Mouse (Mus musculus) limb, embryonic 14.5 days (tissue): ENCODE results near the gene Syne1. TPM values are rescaled to one million over a fixed set of nuclear protein-coding genes. Genes with fewer than 3 reads are reported as not detected.

Experiments used
- ATAC-seq: fragments of 200-750 bp; cut with Nextera tagmentation; 2 replicates; pipeline ENCODE4 v1.8.0; 2017; ENCODE audit warnings: low read depth, moderate number of reproducible peaks, moderate TSS enrichment; ENCODE audit not compliant: low FRiP score
- DNase-seq: peaks from one replicate; pipeline ENCODE4 v3.0.0-alpha.2; 2015; ENCODE audit warnings: low spot score
- H3K27ac ChIP-seq: fragments of 300-500 bp; sonication (generic); replicated peaks from 2 replicates; pipeline ENCODE4 v1.5.1; 2014; ENCODE audit warnings: low read depth, mild to moderate bottlenecking, low read length, moderate library complexity, mixed read lengths
- H3K27me3 ChIP-seq: fragments of 300-500 bp; sonication (generic); 2 replicates; pipeline ENCODE4 v1.6.1; 2014; ENCODE audit warnings: low read length, mixed read lengths; ENCODE audit not compliant: control insufficient read depth, insufficient read depth
- H3K36me3 ChIP-seq: fragments of 300-500 bp; sonication (generic); 2 replicates; pipeline ENCODE4 v1.6.1; 2014; ENCODE audit warnings: mild to moderate bottlenecking, low read length, moderate library complexity, mixed read lengths; ENCODE audit not compliant: control insufficient read depth, insufficient read depth
- H3K4me1 ChIP-seq: fragments of 300-500 bp; sonication (generic); 2 replicates; pipeline ENCODE4 v1.6.1; 2014; ENCODE audit warnings: antibody characterized with exemption, low read length, mixed read lengths; ENCODE audit not compliant: control insufficient read depth, insufficient read depth
- H3K4me2 ChIP-seq: fragments of 300-500 bp; sonication (generic); replicated peaks from 2 replicates; pipeline ENCODE4 v1.6.1; 2014; ENCODE audit warnings: low read depth, mild to moderate bottlenecking, low read length, moderate library complexity; ENCODE audit not compliant: severe bottlenecking
- H3K4me3 ChIP-seq: fragments of 300-500 bp; sonication (generic); replicated peaks from 2 replicates; pipeline ENCODE4 v1.5.1; 2014; ENCODE audit warnings: low read length
- H3K9ac ChIP-seq: fragments of 300-500 bp; sonication (generic); 2 replicates; pipeline ENCODE4 v1.6.1; 2014; ENCODE audit warnings: mild to moderate bottlenecking, low read depth, low read length, moderate library complexity; ENCODE audit not compliant: severe bottlenecking
- H3K9me3 ChIP-seq: fragments of 300-500 bp; sonication (generic); 2 replicates; pipeline ENCODE4 v1.6.1; 2016; ENCODE audit warnings: low read length; ENCODE audit not compliant: control insufficient read depth
- POLR2A ChIP-seq: fragments of 200-500 bp; IDR thresholded peaks from 2 replicates; pipeline ENCODE4 v1.8.0; 2012; ENCODE audit warnings: inconsistent platforms, mild to moderate bottlenecking, moderate library complexity, borderline replicate concordance; ENCODE audit not compliant: insufficient read depth, insufficient read length; ENCODE audit errors: extremely low read depth
- WGBS: fragments of 180-500 bp; shearing (Covaris S2); extraction: QIAGEN DNeasy Blood & Tissue Kit; methylation state at CpG from one replicate; pipeline ENCODE4 v1.1.7; 2014; 5-methylcytosine and 5-hydroxymethylcytosine counted together
- polyA plus RNA-seq, 2 experiments: library from polyadenylated mRNA; depleted of rRNA in 1 of 2; stranded (reverse) in 1 of 2; unstranded in 1 of 2; fragments of >200 nt; fragmentation: Nextera tagmentation in 1 of 2; extraction: Ambion mirVana in 1 of 2; gene quantifications; 2 replicates each; pipeline versions ENCODE4 v1.2.1 to v1.2.3; 2012 to 2014

Syne1 gene
- polyA plus RNA-seq, 2 experiments, result 11.0 to 11.3 TPM

DNA sequence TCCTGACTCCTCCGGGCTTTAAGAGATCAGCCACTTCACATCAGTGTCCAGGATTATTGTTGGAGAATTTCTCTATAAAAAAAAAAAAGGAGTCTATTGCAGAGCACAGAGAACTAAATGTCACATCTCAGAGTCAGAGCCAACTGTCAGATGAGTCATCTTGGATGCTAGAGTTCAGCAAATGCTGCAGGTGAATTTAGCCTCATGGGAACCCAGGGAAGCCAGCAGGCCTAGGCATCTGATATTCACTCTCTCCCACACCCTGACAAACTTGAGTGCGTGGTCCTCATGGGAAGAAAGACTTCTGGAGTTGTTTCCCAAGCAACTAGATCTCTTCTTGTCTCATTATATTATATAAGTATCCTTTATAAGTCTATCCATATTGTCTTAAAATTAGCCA lies 82.6 kb downstream of the Syne1 start:
- no peak overlapping the region for H3K27ac ChIP-seq
- H3K4me3 ChIP-seq, result no peak overlapping the region
- no peaks in the 10 kb centered on the region for H3K4me1 ChIP-seq
- no peaks in the 10 kb centered on the region for H3K9me3 ChIP-seq
- no peak overlapping the region for H3K4me2 ChIP-seq
- H3K36me3 ChIP-seq, result no peaks in the 10 kb centered on the region
- WGBS, result 86% methylated on average over 2 of the region's 2 CpGs
- ATAC-seq, result no peak
- no peaks in the 10 kb centered on the region for H3K27me3 ChIP-seq
- no peak overlapping the region for H3K9ac ChIP-seq
- DNase-seq, result no peak
- TF ChIP-seq POLR2A, result no peak

DNA sequence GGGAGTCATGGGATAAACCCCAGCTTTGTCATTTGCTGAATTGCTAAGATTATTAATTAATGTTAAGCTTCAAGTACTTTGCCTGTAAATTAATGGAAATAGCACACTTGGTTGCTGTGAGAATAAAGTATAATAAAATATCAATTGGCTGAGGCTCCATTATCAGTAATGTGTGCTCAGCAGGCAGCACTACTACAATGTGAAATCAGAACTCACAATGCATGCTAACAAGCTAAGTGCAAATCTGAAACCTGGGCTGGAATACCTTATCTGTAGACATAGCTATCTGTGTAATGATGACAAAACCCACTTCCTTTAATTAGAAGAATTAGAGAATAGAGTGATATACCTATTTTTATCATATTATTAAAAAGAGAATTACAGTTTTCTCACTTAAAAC lies 97.5 kb downstream of the Syne1 start:
- Histone ChIP-seq H3K27me3 (no peaks in the 10 kb centered on the region), H3K4me3 (no peak overlapping the region), H3K9ac (no peak overlapping the region), H3K36me3 (no peaks in the 10 kb centered on the region), H3K4me1 (no peaks in the 10 kb centered on the region), H3K9me3 (no peaks in the 10 kb centered on the region), H3K4me2 (no peak overlapping the region), H3K27ac (no peak overlapping the region)
- TF ChIP-seq POLR2A, result no peak
- ATAC-seq (no peak), DNase-seq (no peak)

DNA sequence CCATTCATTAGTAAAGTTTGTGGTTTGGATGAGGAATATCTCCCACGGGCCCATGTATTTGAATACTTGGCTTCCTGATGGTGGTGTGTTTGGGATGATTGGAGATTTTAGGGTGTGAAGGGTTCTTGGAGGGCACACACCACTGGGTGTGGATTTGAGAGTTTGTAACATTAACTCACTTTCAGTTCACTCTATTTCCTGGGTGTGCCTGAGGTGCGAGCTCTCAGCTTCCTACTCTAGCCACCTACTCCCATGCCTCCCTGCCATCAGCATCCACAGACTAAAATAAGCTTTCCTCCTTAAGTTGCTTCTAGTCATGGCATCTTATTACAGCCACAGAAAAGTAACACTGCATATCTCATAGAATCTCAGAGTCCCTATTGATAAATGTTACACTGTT lies 101.3 kb downstream of the Syne1 start:
- Histone ChIP-seq H3K27ac (no peak overlapping the region), H3K4me3 (no peak overlapping the region), H3K36me3 (no peaks in the 10 kb centered on the region), H3K9me3 (no peaks in the 10 kb centered on the region), H3K4me2 (no peak overlapping the region), H3K4me1 (no peaks in the 10 kb centered on the region), H3K27me3 (no peaks in the 10 kb centered on the region), H3K9ac (no peak overlapping the region)
- WGBS, result 82% methylated on average over 2 of the region's 2 CpGs
- ATAC-seq (no peak), DNase-seq (no peak)
- TF ChIP-seq POLR2A, result no peak

DNA sequence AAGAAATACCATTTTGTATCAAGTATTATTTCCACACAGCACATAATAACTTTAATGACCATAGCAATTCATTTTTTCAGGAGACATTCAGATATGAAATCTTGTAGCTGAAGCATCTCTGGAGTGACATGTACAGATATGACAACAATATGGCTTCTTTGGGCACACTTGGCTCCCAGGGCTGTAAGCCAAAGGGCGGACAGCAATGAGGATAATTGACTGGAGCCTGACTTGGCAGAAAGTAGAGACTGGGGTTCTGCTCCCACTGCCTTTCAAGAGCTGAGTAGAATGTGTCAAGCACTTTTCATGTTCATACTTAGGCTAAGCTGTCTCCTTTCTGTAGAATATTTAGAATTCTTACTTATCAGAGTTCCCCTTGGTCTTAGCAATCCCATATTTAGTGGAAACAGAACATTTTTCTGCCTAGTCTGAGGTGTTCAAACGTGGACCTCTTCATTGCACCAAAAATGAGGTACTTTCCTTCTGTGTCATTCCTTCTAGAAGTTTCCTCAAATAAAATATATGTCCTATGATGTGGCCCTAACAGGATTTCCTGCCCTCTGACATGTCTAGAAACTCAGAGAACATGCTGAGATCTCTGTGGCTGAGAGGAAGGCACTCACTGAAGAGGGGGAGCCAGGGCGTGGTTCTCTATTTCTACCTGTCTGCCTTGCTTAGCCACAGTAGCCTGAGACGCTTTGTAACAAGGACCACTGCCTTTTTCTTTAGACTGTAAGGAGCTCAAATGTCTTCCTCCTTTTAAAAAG lies 103.1 kb downstream of the Syne1 start:
- H3K9me3 ChIP-seq, result no peaks in the 10 kb centered on the region
- no peak overlapping the region for H3K27ac ChIP-seq
- no peaks in the 10 kb centered on the region for H3K4me1 ChIP-seq
- no peak overlapping the region for H3K4me2 ChIP-seq
- TF ChIP-seq POLR2A, result no peak
- DNase-seq (no peak), ATAC-seq (no peak)
- 67% methylated on average over 4 of the region's 4 CpGs for WGBS
- H3K27me3 ChIP-seq, result no peaks in the 10 kb centered on the region
- no peaks in the 10 kb centered on the region for H3K36me3 ChIP-seq
- no peak overlapping the region for H3K4me3 ChIP-seq
- no peak overlapping the region for H3K9ac ChIP-seq

DNA sequence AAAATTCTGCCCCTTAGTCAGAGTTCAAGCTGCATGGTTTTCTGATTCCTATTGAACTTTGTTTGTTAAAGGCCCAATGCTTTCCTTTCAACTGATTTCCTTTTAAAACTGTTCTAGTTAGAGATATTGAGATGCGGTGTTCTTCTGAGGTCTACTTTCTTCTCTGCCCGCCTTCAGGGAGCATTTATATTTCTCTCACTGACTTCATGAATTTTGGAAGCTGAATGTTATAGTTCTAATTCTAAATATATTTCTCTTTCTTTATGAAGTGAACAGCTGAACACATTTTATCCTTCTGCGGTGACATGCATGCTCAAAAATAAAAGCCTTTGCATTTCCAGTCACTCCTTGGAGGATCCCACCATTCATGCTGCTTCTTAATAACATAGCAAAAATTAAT lies 106.0 kb downstream of the Syne1 start:
- no peak overlapping the region for H3K4me2 ChIP-seq
- no peaks in the 10 kb centered on the region for H3K9me3 ChIP-seq
- ATAC-seq (no peak), DNase-seq (no peak)
- no peaks in the 10 kb centered on the region for H3K4me1 ChIP-seq
- 95% methylated on average over 3 of the region's 3 CpGs for WGBS
- no peak overlapping the region for H3K9ac ChIP-seq
- H3K27me3 ChIP-seq, result no peaks in the 10 kb centered on the region
- H3K4me3 ChIP-seq, result no peak overlapping the region
- no peaks in the 10 kb centered on the region for H3K36me3 ChIP-seq
- TF ChIP-seq POLR2A, result no peak
- no peak overlapping the region for H3K27ac ChIP-seq
